Mouse (Mus musculus) kidney, embryonic 14.5 days (tissue): ENCODE data around the gene Htra1. TPM values are rescaled to one million over a fixed set of nuclear protein-coding genes. Genes with fewer than 3 reads are reported as not detected.

Source experiments
- ATAC-seq: fragments of 200-750 bp; cut with Nextera tagmentation; 2 replicates; pipeline ENCODE4 v1.8.0; 2017; ENCODE audit warnings: moderate number of reproducible peaks, mild to moderate bottlenecking, moderate TSS enrichment, moderate library complexity; ENCODE audit not compliant: low FRiP score, low TSS enrichment
- H3K27ac ChIP-seq: fragments of 300-500 bp; sonication (generic); 2 replicates; pipeline ENCODE4 v1.5.1; 2014; ENCODE audit warnings: low read depth, mild to moderate bottlenecking, low read length, moderate library complexity, mixed read lengths
- H3K27me3 ChIP-seq: fragments of 300-500 bp; sonication (generic); 2 replicates; pipeline ENCODE4 v1.6.1; 2014; ENCODE audit warnings: mild to moderate bottlenecking, low read length; ENCODE audit not compliant: control insufficient read depth, insufficient read depth
- H3K36me3 ChIP-seq: fragments of 300-500 bp; sonication (generic); 2 replicates; pipeline ENCODE4 v1.6.1; 2014; ENCODE audit warnings: low read length, mixed read lengths; ENCODE audit not compliant: control insufficient read depth, insufficient read depth
- H3K4me1 ChIP-seq: fragments of 300-500 bp; sonication (generic); 2 replicates; pipeline ENCODE4 v1.6.1; 2014; ENCODE audit warnings: low read length, mixed read lengths; ENCODE audit not compliant: control insufficient read depth, insufficient read depth
- H3K4me2 ChIP-seq: fragments of 300-500 bp; sonication (generic); replicated peaks from 2 replicates; pipeline ENCODE4 v1.6.1; 2014; ENCODE audit warnings: low read depth, mild to moderate bottlenecking, low read length
- H3K4me3 ChIP-seq: fragments of 300-500 bp; sonication (generic); 2 replicates; pipeline ENCODE4 v1.5.1; 2014; ENCODE audit warnings: mild to moderate bottlenecking, low read length
- H3K9ac ChIP-seq: fragments of 300-500 bp; sonication (generic); 2 replicates; pipeline ENCODE4 v1.6.1; 2014; ENCODE audit warnings: low read depth, mild to moderate bottlenecking, low read length, moderate library complexity
- H3K9me3 ChIP-seq: fragments of 300-500 bp; sonication (generic); 2 replicates; pipeline ENCODE4 v1.6.1; 2016; ENCODE audit warnings: low read length; ENCODE audit not compliant: control insufficient read depth
- WGBS: fragments of 180-500 bp; shearing (Covaris S2); extraction: QIAGEN DNeasy Blood & Tissue Kit; methylation state at CpG from one replicate; pipeline ENCODE4 v1.1.7; 2014; 5-methylcytosine and 5-hydroxymethylcytosine counted together
- polyA plus RNA-seq: library from polyadenylated mRNA; unstranded; fragments of >200 nt; fragmentation: Nextera tagmentation; extraction: Ambion mirVana; gene quantifications from 2 replicates; pipeline ENCODE4 v1.2.1, GENCODE M21; 2014

Gene Htra1
- polyA plus RNA-seq, 1 experiment from 2014 or later: 3.0 TPM

DNA sequence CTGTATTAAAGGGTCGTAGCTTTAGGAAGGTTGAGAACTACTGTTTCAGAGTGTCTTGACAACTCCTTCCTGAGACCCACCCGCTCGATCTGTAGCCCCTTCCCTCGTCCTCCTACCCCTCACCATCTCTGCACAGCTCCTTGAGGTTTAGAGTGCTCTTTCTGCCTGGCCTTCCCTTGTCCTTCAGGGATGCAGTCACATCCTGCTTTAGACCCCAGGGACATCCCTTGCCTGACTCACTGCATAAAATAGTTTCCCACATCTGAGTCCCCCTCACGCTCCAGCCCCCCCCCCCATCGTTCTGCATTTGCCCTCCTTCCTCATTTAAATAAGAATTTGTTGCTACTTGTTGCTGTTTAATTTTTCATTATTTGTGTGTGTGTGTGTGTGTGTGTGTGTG, 31.0 kb downstream of the Htra1 start:
- Histone ChIP-seq H3K4me3 (no peak overlapping the region), H3K4me2 (no peak overlapping the region), H3K36me3 (no peaks in the 10 kb centered on the region), H3K9ac (no peak overlapping the region), H3K27ac (no peak overlapping the region), H3K9me3 (no peaks in the 10 kb centered on the region), H3K27me3 (no peaks in the 10 kb centered on the region), H3K4me1 (peaks cover 8% of the 10 kb centered on the region; the same call in 1 of the 2 replicates)
- no peak for ATAC-seq
- 62% methylated on average over 6 of the region's 6 CpGs for WGBS

DNA sequence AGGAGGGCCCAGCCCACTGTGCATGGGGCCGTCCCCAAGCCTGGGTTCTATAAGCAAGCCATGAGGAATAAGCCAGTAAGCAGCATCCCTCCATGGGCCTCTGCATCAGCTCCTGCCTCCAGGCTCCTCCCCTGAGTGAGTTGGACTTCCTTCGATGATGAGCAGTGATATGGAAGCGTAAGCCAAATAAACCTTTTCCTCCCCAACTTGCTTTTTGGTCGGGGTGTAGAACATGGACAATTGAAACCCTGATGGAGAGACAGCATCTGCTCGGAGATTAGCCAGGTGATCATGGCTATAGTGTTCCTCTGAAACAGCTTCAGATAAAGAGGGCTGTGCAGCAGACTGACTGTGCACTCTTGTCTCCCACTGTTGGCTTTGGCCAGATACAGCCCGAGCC, 32.0 kb downstream of the Htra1 start:
- H3K4me3 ChIP-seq: no peak overlapping the region
- H3K27me3 ChIP-seq: no peaks in the 10 kb centered on the region
- 92% methylated on average over 6 of the region's 6 CpGs for WGBS
- H3K4me1 ChIP-seq: peaks cover 8% of the 10 kb centered on the region; the same call in 1 of the 2 replicates
- no peak for ATAC-seq
- no peaks in the 10 kb centered on the region for H3K36me3 ChIP-seq
- no peaks in the 10 kb centered on the region for H3K9me3 ChIP-seq
- no peak overlapping the region for H3K9ac ChIP-seq
- no peak overlapping the region for H3K27ac ChIP-seq
- H3K4me2 ChIP-seq: no peak overlapping the region

DNA sequence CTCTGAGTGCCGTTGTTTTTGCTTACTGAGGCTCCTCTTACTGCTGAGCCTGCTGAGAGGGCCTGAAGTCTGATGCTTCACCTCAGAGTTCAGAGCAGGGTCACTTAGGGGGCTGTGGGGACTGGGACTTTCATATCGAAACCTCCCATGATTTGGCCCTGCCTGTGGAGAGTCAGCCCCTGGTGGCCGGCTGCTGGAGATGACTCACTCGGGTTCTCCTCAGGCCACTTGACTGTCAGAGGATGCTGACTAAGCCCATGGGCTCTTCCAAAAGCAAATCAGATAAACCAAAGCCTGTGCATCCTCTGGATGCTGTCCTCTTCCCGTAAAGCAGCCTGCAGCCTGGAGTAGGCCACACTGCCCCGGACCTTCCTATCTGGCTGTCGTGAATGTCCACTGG, 32.6 kb downstream of the Htra1 start:
- no peak overlapping the region for H3K9ac ChIP-seq
- no peak overlapping the region for H3K27ac ChIP-seq
- H3K4me1 ChIP-seq: peaks cover 8% of the 10 kb centered on the region; the same call in 1 of the 2 replicates
- no peaks in the 10 kb centered on the region for H3K9me3 ChIP-seq
- H3K4me3 ChIP-seq: no peak overlapping the region
- H3K36me3 ChIP-seq: no peaks in the 10 kb centered on the region
- ATAC-seq: no peak
- H3K27me3 ChIP-seq: no peaks in the 10 kb centered on the region
- WGBS: 55% methylated on average over 7 of the region's 7 CpGs
- no peak overlapping the region for H3K4me2 ChIP-seq

DNA sequence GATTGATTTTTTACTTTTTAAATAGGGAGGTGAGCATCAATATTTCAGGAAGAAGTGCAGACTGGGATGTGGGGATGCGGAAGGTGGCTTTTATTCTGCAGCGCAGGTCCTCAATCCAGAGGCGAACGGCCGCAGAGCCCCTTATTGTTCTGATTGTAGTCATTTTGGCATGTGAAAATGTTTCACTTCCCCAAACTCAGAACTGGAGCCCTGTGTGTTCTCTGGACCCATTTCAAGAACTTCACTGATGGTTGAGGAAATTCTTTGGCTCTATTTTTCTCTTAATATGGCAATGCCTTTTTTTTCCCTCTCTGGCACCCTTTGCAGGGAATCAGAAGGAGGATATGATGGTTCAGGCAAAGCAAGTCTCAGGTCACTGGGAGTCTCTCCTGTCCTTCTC, 33.2 kb downstream of the Htra1 start:
- Histone ChIP-seq H3K4me1 (peaks cover 8% of the 10 kb centered on the region; the same call in 1 of the 2 replicates), H3K4me2 (no peak overlapping the region), H3K27ac (no peak overlapping the region), H3K36me3 (no peaks in the 10 kb centered on the region), H3K9me3 (no peaks in the 10 kb centered on the region), H3K9ac (no peak overlapping the region), H3K4me3 (no peak overlapping the region), H3K27me3 (no peaks in the 10 kb centered on the region)
- 89% methylated on average over 5 of the region's 5 CpGs for WGBS
- ATAC-seq: no peak

DNA sequence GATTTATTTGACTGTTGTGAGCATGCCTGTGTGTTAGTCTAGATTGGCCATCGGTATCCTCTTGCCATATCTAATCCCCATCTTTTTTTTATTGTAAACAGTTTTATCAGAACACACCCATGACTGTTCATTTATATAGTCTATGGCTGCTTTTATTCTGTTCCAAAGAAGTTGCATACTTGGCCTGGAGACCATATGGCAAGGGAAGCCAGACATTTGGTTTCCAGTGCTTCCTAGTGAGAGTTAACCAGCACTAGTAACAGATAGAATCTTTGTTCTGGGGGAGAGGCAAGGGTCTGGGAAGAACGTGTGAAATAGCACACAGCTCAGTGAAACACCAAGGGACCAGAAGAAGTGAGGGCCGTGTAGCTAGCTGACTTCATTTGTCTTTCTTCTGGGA, 33.6 kb downstream of the Htra1 start:
- no peak for ATAC-seq
- Histone ChIP-seq H3K4me1 (peaks cover 8% of the 10 kb centered on the region; the same call in 1 of the 2 replicates), H3K4me2 (no peak overlapping the region), H3K9me3 (no peaks in the 10 kb centered on the region), H3K27ac (no peak overlapping the region), H3K4me3 (no peak overlapping the region), H3K36me3 (no peaks in the 10 kb centered on the region), H3K27me3 (no peaks in the 10 kb centered on the region), H3K9ac (no peak overlapping the region)
- 38% methylated on average over 3 of the region's 3 CpGs for WGBS

DNA sequence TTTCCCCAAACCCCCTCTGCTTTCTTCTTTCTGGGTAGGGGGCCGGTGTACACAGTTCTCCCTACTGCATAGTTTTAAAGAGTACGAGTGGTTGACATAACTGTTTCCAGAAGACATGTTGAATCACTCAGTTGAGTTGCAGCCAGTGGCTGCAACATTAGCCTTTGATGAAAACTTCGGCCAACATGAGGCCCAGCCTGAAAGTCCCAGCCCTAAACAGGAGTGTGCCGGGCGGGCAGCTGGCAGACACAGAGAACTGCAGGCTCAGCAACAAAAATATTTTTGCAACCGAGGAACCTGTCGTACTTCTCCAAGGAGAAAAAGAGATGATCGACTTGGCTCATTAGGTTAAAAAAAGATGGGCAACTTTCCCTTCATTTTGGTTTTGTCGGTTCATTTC, 36.9 kb downstream of the Htra1 start:
- H3K4me2 ChIP-seq: no peak overlapping the region
- no peak overlapping the region for H3K27ac ChIP-seq
- no peak for ATAC-seq
- no peak overlapping the region for H3K4me3 ChIP-seq
- peaks cover 8% of the 10 kb centered on the region for H3K4me1 ChIP-seq
- no peaks in the 10 kb centered on the region for H3K9me3 ChIP-seq
- 74% methylated on average over 9 of the region's 9 CpGs for WGBS
- H3K36me3 ChIP-seq: no peaks in the 10 kb centered on the region
- no peaks in the 10 kb centered on the region for H3K27me3 ChIP-seq
- H3K9ac ChIP-seq: no peak overlapping the region

DNA sequence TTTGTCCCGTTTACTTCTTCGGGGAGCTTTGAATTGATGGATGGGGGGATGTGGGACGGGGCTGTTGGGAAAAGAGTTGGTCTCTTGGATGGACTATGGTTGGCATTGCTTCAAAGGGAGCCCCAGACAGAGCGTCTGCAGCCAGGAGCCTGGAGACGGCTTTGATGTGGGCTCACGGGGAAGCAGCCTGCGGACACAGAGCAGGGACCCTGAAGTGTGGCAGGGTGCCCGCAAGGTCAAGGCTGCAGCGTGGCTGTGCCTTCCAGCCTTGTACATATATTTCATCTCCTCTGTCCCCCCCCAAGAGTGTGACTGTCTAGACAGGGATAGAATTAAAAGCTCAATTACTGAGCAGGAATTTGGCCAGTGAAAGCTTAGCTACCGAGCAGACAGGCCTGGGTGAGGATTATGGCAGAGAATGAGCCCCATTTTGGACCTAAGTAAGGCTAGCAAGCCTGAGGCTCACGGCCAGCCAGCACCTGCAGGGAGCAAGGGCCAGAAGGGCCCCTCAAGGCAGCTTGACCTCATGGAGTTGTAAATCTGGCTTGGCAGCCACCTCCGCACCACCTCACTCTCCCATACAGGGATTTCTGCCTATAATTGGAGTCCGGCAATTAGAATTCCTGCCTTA, 40.5 kb downstream of the Htra1 start:
- ATAC-seq: no peak
- Histone ChIP-seq H3K4me1 (peaks cover 9% of the 10 kb centered on the region), H3K27ac (no peak overlapping the region)

DNA sequence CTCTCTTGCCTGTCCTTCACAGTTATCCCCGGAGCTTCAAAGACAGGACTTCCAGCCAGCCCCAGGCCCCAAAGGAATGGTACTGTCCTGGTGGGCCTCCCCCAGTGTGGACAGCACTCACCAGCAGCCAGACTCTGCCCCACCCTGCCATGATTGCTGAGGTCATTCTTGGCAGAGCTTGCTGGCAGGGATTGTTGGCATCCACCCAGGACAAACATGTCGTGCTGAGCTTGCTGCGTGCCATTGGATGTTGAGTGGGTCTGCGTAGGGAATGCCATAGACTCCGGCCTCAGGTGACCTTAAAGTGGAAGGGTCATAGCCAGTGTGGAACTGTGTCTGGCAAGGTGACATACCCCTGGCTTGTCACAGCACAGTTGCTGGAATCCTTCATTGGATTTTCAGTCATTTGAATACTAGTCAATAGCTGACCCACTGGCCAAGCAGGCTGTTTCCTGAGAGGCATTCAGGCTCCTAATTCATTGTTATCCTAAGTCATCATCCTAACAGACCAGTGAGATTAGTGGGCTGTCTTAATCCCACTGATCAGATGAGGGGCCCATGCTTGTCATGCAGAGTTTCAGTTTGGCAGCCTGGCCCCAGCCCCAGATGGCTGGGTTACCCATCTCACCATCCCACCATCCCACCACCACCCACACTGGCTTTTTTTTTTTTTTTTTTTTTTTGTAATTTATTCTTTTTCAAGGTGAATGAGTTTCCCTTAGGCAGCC, 42.0 kb downstream of the Htra1 start:
- Histone ChIP-seq H3K4me3 (no peak overlapping the region), H3K27ac (no peak overlapping the region), H3K36me3 (no peaks in the 10 kb centered on the region), H3K27me3 (no peaks in the 10 kb centered on the region), H3K9ac (no peak overlapping the region), H3K4me1 (peaks cover 11% of the 10 kb centered on the region), H3K4me2 (no peak overlapping the region), H3K9me3 (no peaks in the 10 kb centered on the region)
- 0 out of 2 replicates have a peak, but pooled peaks have one; percentile 26 for ATAC-seq
- WGBS: 54% methylated on average over 5 of the region's 5 CpGs

More for the DNA sequence above, 40.5 kb downstream of the Htra1 start:
- no peaks in the 10 kb centered on the region for H3K27me3 ChIP-seq
- WGBS: 22% methylated on average over 13 of the region's 13 CpGs
- H3K9me3 ChIP-seq: no peaks in the 10 kb centered on the region
- no peak overlapping the region for H3K4me3 ChIP-seq
- no peak overlapping the region for H3K4me2 ChIP-seq
- no peak overlapping the region for H3K9ac ChIP-seq
- H3K36me3 ChIP-seq: no peaks in the 10 kb centered on the region

DNA sequence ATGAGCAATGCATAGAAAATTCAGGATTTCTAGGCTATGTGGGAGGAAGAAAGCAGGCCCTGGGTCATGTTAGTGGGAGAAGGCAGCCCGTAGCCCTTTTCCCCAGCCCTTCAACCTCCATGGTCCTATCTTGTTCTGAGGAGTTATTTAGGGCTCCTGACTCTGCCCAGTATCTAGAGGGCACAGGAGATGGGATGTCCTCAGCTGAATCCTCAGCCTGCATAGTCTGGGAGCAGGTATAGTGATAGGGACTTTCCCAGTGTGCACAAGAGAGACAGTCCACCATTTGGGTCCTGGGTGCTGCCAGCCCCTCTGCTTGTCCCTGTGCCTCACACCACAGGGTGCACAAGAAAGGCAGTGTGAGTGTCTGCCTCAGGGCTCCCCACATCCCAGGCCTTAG, 42.6 kb downstream of the Htra1 start:
- Histone ChIP-seq H3K27me3 (no peaks in the 10 kb centered on the region), H3K27ac (no peak overlapping the region), H3K4me1 (peaks cover 11% of the 10 kb centered on the region), H3K9me3 (no peaks in the 10 kb centered on the region), H3K4me3 (no peak overlapping the region), H3K36me3 (no peaks in the 10 kb centered on the region), H3K4me2 (no peak overlapping the region), H3K9ac (no peak overlapping the region)
- no peak for ATAC-seq
- 63% methylated on average over 1 of the region's 1 CpGs for WGBS
